Mouse (Mus musculus) inflammation-experienced regulatory T-cells, adult 16 weeks (primary cell): Measurements from ENCODE around the gene Jade2. TPM values are rescaled to one million over a fixed set of nuclear protein-coding genes. Genes with fewer than 3 reads are reported as not detected.

Experiments
- polyA plus RNA-seq: library from polyadenylated mRNA; unstranded; fragments of 100-300 nt; shearing (Covaris generic); gene quantifications from one replicate; pipeline ENCODE4 v1.2.1, GENCODE M21; 2017

Gene Jade2
- 10.1 TPM for polyA plus RNA-seq

DNA sequence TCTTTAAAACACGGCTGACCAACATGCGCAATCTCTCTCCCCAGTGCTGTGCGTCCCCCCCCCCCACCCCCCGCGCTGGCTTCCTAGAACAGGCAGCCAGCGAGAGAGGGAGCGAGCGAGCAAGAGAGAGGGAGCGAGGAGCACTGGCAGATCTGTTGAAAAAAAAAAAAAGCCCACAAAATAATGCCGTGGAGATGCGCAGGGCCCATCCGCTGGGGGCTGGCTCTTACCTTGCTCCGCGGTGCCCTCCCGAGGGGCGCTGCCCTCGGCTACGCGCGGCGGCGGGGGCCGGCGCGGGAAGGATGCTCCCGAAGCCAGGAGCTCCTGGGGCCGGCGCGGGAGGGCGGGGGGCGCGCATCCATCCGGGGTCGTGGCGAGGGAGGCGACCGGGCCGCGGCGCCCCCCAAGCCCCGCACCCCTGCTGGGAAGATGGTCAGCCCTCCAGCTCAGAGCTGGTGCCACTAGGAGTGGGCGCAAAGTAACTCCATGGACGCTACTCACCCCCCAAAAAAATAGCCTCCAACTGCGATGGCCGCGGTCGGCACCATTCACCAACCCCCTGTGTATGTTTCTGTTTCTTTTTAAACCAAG lies at the start of gene Jade2:
Gene Jade2 (minus strand): TSS at position 573 of the 591 bp plus-strand sequence.

Other genes starting within 250 kb of the Jade2 start
- gene Nhp2, start 237.9 kb downstream of the Jade2 start, polyA plus RNA-seq, result 100 TPM
- 91.0 TPM for gene Rmnd5b, start 221.8 kb downstream of the Jade2 start, polyA plus RNA-seq
- 10.7 TPM for gene N4bp3, start 206.8 kb downstream of the Jade2 start, polyA plus RNA-seq
- gene D930048N14Rik, start 206.7 kb downstream of the Jade2 start, polyA plus RNA-seq, result 0.91 TPM
- gene 0610009B22Rik, start 168.8 kb downstream of the Jade2 start, polyA plus RNA-seq, result 20.0 TPM
- 31.1 TPM for gene Sec24a, start 94.0 kb downstream of the Jade2 start, polyA plus RNA-seq
- gene Sar1b, start 94.0 kb downstream of the Jade2 start, polyA plus RNA-seq, result 136 TPM
- gene Cdkn2aipnl, start 110.0 kb upstream of the Jade2 start, polyA plus RNA-seq, result 167 TPM
- gene Ube2b, start 143.1 kb upstream of the Jade2 start, polyA plus RNA-seq, result 300 TPM
- gene Cdkl3, start 146.6 kb upstream of the Jade2 start, polyA plus RNA-seq, result 7.6 TPM
- gene Ppp2ca, start 241.0 kb upstream of the Jade2 start, polyA plus RNA-seq, result 7.2 TPM